Mouse (Mus musculus): ENCODE measurements around the gene 9230113P08Rik.
"Not testable (repeated sequence)": the region's sequence is repeated elsewhere in the genome, so short reads cannot be mapped to it uniquely, and the experiment has no call there.

Gene 9230113P08Rik

GRCm38 (mm10) chr9:35908123-35908522, at the start of gene 9230113P08Rik:
Gene 9230113P08Rik (plus strand): TSS chr9:35908423.
- not testable (repeated sequence) for DNase-seq (ENCODE audit: low read depth)

- not testable (repeated sequence) for DNase-seq (ENCODE audit: low read depth)
Observed at GRCm38 (mm10) chr9:35893112-35893511, 15.1 kb upstream of the 9230113P08Rik start.

DNA sequence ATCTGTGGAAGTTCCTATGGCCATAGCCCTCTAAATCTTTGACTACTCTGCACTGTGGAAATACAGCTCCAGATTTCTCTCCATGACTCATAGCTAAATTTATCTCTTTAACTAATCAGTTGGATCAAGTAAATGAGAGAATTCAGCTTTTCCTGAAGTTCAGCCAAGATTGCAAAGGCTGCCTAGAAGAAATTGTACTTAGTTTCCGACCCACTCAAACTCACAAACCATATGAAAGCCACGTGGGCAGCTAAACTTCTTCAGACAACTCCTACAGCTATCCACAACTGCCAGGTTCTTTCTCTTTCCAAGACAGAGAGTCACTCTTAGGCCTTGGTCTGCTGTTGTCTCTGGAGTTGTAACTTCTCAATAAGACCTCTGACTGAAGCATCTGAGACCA, 3.7 kb upstream of the 9230113P08Rik start:
- no peak for DNase-seq (ENCODE audit: low read depth)

DNA sequence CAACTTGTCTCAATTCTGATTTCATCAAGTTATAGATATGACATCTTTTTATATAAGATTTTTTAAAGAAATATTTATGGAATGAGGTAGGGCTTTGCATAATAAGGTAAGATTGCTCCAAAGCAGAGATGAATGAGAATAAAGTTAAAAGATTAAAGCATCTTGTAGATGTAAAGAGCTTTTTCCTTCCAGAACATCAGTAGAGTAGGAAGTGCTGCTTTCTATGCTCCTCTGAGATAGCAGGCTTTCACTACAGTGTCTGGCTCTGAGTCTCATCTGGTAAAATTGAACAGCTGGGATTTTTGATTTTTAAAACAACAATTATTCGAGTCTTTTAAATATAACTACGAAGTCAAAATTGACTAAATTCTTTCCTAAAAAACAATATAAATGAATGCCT, 22.6 kb downstream of the 9230113P08Rik start:
- DNase-seq (ENCODE audit: low read depth): no peak
